Mouse (Mus musculus): ENCODE measurements at regions not wholly inside any gene's neighbourhood (a gene's known extent, or its start where the extent isn't known, plus 50 kb on each side); places are given as distances from the start of the nearest gene placed in this dataset.

GRCm38 (mm10) chr13:44133436-44133835 is 348.9 kb downstream of the Cd83 start:
- ChIA-PET POLR2A (interaction anchor here in 1 of 4 experiments (0.5 kb wide), 1 partner anchor 140 kb away, joined by 3 read pairs; no protein-coding TSS in a partner anchor), CTCF (no interaction called here)

DNA sequence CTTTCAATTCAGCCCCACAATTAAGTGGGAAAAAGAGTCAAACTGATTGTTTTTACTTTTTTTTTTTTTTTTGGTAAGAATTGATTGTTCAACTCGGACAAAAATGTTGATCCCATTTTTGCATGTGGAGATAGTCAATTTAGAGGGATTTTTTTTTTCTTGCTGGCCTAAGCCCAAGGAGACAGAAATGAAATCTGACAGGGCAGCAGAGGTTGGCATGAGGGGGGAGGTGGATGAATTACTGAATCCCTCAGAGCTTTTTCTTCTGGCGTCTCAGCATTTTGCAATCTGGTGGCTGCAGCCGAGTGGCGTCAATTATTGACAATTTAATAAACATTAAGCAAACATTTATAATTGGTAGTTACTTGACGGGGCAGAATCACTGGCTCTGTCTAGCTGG is 356.6 kb downstream of the Cd83 start:
- CTCF ChIA-PET: no interaction called here

GRCm38 (mm10) chr13:44145441-44145840 is 360.9 kb downstream of the Cd83 start:
- CTCF ChIA-PET: no interaction called here
- POLR2A ChIA-PET: no interaction called here

More for the DNA sequence above, 356.6 kb downstream of the Cd83 start:
- POLR2A ChIA-PET: no interaction called here

- ChIA-PET POLR2A (no interaction called here), CTCF (no interaction called here)
Measured at GRCm38 (mm10) chr13:44147841-44148240, 363.3 kb downstream of the Cd83 start.

GRCm38 (mm10) chr13:44149499-44149898 is 364.9 kb downstream of the Cd83 start:
- POLR2A ChIA-PET: no interaction called here

GRCm38 (mm10) chr13:44151526-44151925 is 367.0 kb downstream of the Cd83 start:
- CTCF ChIA-PET: no interaction called here

More at GRCm38 (mm10) chr13:44149499-44149898, 364.9 kb downstream of the Cd83 start:
- CTCF ChIA-PET: no interaction called here

GRCm38 (mm10) chr13:44152806-44153613 is 368.4 kb downstream of the Cd83 start:
- ChIA-PET CTCF (interaction anchor here in 2 of 4 experiments (0.6 kb wide), 2 partner anchors 111 to 323 kb away, joined by 4 to 10 read pairs; no protein-coding TSS in a partner anchor), POLR2A (interaction anchor here in 1 of 4 experiments (1.2 kb wide), 1 partner anchor 30 kb away, joined by 3 read pairs; no protein-coding TSS in a partner anchor)

More at GRCm38 (mm10) chr13:44151526-44151925, 367.0 kb downstream of the Cd83 start:
- POLR2A ChIA-PET: no interaction called here

DNA sequence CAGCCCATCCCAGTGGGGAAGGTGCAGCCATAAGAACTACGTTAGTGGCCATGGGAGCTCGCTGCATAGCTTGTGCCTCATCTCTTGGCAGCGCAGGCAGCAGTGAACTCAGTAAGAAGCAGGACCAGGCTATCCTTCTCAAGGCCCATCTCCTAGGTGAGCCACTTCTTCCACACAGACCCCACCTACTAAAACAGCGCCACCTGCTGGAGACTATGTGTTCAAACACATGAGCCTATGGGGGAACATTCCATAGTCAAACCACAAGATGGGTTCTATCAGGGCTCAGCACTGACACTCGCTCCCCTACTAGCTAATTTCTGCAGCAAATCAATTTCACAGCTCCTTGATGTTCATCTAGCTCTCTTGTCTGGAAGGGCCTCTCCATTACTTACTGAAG is 369.2 kb downstream of the Cd83 start:
- POLR2A ChIA-PET: interaction anchor here in 1 of 4 experiments (1.2 kb wide), 1 partner anchor 31 kb away, joined by 3 read pairs; no protein-coding TSS in a partner anchor

GRCm38 (mm10) chr13:44155956-44156355 is 371.4 kb downstream of the Cd83 start:
- ChIA-PET POLR2A (no interaction called here), CTCF (no interaction called here)

More for the DNA sequence above, 369.2 kb downstream of the Cd83 start:
- CTCF ChIA-PET: interaction anchor here in 2 of 4 experiments (0.5 to 0.7 kb wide), 3 partner anchors 136 to 289 kb away, joined by 3 to 4 read pairs (median 3); no protein-coding TSS in a partner anchor

DNA sequence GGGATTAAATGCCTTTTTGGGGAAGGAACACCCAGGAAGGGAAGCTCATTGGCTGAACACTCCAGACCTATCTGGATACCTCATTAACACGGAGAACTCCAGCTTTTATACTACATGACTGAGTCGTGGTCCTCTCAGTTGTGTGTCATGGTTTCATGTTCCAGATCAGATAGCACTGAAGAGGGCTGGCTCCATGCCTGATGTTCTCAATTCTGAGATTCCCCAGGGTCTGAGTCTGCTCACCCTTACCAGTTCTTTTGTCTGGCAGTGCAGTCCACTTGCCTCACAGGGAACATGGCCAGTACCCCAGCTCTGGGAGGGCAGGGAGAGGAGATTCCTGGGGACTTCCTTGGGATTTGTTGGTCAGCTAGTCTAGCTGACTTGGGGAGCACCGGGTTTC is 372.0 kb downstream of the Cd83 start:
- ChIA-PET CTCF (no interaction called here), POLR2A (no interaction called here)

GRCm38 (mm10) chr13:44157236-44157635 is 372.7 kb downstream of the Cd83 start:
- ChIA-PET CTCF (interaction anchor here in 1 of 4 experiments (0.7 kb wide), 1 partner anchor 17 kb away, joined by 5 read pairs; no protein-coding TSS in a partner anchor), POLR2A (no interaction called here)

- ChIA-PET POLR2A (interaction anchor here in 1 of 4 experiments (0.7 kb wide), 1 partner anchor 1418 kb away, joined by 3 read pairs; no protein-coding TSS in a partner anchor), CTCF (interaction anchor here in 1 of 4 experiments (0.7 kb wide), 1 partner anchor 184 kb away, joined by 4 read pairs; no protein-coding TSS in a partner anchor)
Measured at GRCm38 (mm10) chr13:44158364-44158763, 373.8 kb downstream of the Cd83 start.

DNA sequence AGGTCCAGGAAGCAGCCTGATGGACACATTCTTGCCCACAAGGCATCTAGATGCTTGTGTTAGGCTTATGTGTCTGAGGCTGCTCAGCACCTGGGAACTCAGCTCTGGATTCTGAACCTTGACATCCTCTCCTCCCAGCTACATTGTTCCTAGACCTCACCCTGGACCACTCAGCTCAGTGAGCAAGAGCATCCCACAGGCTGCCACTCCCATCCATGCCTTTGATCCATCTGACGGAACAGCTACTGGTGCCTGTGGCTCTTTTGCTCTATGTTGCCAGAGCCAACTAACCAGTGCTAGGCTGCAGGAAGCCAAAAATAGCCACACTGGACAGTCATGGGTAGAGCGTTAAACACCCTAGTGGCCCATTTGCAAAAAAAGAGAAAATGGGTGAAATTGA is 374.8 kb downstream of the Cd83 start:
- CTCF ChIA-PET: no interaction called here
- POLR2A ChIA-PET: no interaction called here

- CTCF ChIA-PET: no interaction called here
- POLR2A ChIA-PET: interaction anchor here in 1 of 4 experiments (0.6 kb wide), 1 partner anchor 41 kb away, joined by 3 read pairs; no protein-coding TSS in a partner anchor
Measured at GRCm38 (mm10) chr13:44164746-44165145, 380.2 kb downstream of the Cd83 start.

- CTCF ChIA-PET: interaction anchor here in 1 of 4 experiments (0.6 kb wide), 1 partner anchor 27 kb away, joined by 3 read pairs; no protein-coding TSS in a partner anchor
- POLR2A ChIA-PET: interaction anchor here in 1 of 4 experiments (0.5 kb wide), 1 partner anchor 306 kb away, joined by 3 read pairs; no protein-coding TSS in a partner anchor
Measured at GRCm38 (mm10) chr13:44167186-44167585, 382.6 kb downstream of the Cd83 start.

GRCm38 (mm10) chr13:44168186-44168585 is 383.6 kb downstream of the Cd83 start:
- CTCF ChIA-PET: no interaction called here

GRCm38 (mm10) chr13:44171639-44172038 is 387.1 kb downstream of the Cd83 start:
- POLR2A ChIA-PET: interaction anchor here in 1 of 4 experiments (0.6 to 1.1 kb wide), 2 partner anchors 11 to 77 kb away, joined by 3 read pairs; no protein-coding TSS in a partner anchor
- CTCF ChIA-PET: no interaction called here

More at GRCm38 (mm10) chr13:44168186-44168585, 383.6 kb downstream of the Cd83 start:
- POLR2A ChIA-PET: interaction anchor here in 1 of 4 experiments (0.6 kb wide), 1 partner anchor 280 kb away, joined by 4 read pairs; no protein-coding TSS in a partner anchor

GRCm38 (mm10) chr13:44172701-44173100 is 388.1 kb downstream of the Cd83 start:
- POLR2A ChIA-PET: interaction anchor here in 2 of 4 experiments (0.5 to 1.6 kb wide), 4 partner anchors 9 to 822 kb away, joined by 3 to 24 read pairs (median 3); no protein-coding TSS in a partner anchor
- CTCF ChIA-PET: no interaction called here

DNA sequence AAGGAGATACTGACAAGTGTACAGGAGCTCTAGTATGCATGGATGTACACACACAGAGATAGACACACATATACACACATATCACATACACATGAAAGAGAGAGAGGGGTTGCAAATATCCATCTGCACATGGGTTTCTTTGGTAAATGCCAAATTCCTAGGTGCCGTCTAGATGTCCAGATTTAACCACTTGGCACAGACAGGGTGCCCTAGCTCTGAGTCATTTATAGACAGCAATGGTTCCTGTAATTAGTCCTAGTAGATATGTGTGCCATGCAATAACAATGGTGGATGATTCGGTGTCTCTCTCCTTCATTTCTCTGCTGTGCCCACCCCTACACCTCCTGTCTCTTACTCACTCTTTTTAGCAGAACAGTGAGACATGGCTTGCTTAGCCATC is 389.7 kb downstream of the Cd83 start:
- ChIA-PET CTCF (no interaction called here), POLR2A (no interaction called here)
